Mouse (Mus musculus): ENCODE results near the gene Odf3l1.
"Not testable (repeated sequence)": the region's sequence is repeated elsewhere in the genome, so short reads cannot be mapped to it uniquely, and the experiment has no call there.

Gene Odf3l1

DNA sequence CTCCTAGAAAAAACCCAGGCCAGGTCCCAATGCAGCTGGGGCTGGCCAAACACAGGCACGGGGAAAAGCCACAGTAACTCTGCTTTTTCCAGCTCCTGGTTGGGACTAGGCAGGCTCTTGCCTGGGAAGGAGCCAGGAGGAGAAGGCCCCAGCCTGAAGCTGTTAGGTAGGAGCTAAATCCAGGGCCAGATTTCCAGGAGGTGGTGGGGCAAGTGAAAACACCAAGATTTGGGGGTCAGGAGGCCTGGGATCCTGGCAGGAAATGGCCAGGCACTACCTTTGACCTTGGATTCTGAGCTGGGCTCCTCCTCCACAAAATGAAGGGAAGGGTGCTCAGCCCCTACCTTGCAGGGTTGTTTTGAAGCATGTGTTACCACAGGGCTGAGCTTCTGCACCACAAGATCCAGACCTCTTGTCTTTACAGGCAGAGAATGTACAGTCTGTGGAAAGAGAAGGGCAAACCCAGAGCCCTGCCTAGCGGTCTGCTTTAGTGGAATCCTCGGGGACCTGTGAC is at the start of gene Odf3l1:
Gene Odf3l1 (minus strand): TSS at position 464 of the 514 bp plus-strand sequence.
- DNase-seq = no peak

DNA sequence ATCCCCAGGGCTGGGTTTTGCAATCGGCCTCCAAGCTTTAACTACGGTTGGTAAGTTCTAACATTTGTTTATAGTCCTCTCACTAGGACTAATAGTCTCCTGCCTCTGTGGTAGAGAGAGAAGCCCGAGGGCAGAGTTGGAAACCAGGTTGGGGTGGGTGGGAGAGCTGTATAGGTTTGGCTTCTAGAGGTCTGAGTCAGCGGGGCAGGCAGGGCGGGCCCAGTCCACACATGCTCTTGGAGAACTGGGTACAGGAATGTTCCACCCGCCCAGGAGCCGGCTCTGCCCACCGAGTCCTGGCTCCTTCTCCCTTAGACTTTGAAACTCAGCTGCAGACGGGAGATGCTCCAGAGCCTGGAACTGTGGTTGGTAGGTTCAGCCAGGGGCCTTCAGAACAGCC is 49.5 kb upstream of the Odf3l1 start:
- no peak for DNase-seq

DNA sequence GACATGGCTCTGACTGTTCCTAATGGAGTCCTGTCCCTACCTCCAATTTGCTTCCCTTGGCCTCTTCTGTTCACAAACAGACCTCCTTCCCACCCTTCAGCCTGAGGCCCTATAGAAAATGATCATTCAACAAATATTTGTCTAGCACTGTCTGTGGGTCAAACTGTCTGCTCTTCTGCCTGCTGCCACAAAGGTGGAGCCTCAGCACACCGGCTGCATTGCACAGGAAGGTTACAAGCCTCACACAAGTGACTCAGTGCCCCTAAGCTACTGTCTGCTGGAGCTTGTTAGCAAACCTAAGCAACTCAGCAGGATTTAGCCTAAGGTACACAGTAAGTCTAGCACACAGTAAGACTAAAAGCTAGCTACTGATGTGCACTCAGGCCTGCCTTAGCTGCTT is 46.5 kb upstream of the Odf3l1 start:
- DNase-seq = no peak

DNA sequence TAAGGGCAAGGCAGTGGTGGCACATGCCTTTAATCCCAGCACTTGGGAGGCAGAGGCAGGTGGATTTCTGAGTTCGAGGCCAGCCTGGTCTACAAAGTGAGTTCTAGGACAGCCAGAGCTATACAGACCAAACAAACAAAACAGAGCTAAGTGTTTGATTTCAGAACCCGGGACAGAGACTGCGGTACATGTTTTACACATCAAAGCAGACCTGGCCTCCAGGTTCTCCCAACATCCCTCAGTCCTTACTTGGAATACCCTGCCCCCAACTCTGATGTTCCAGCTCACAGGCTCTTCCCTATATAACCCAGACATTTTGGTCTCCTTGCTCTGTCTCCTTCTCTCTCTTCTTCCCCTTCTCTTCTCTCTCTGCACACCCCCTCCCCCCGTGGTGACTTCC is 45.5 kb upstream of the Odf3l1 start:
- not testable (repeated sequence) for DNase-seq

DNA sequence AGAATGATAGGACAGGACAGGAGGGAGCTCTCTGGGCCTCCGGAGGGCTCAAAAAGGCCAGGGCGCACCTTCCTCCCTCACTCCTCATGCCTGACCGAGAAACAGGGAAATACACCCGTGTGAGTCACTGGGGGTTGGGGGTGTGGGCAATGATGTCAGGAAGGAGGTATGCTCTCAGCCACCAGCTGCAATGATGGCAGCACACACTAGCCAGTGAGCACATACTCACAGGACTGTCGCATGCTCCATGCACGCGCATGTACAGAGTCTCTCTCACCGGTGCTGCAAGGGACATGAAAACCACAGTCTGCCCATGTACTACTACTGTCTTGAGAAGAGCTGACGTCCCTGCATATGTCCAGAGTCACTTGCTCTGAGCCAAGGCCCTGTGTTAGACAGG is 43.1 kb upstream of the Odf3l1 start:
- no peak for DNase-seq

DNA sequence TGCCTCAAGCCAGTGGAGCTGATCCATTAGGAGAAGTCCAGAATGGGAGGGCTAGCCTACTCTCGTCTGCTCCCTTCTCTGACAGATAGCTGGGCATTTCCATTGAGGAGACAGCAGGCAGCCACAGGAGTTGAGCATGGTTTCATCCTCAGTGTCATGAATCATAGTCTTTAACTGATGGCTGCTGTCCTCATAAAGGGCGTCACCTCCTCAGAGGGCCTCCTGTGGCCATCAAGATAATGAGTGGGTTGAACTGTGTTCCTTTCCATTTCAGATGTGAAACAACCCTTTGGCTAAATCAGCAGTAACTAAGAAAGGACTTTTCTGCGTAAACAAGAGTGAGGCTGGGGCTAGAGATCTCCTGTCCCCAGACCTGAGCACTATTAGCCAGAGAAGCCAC is 39.2 kb upstream of the Odf3l1 start:
- DNase-seq = no peak

DNA sequence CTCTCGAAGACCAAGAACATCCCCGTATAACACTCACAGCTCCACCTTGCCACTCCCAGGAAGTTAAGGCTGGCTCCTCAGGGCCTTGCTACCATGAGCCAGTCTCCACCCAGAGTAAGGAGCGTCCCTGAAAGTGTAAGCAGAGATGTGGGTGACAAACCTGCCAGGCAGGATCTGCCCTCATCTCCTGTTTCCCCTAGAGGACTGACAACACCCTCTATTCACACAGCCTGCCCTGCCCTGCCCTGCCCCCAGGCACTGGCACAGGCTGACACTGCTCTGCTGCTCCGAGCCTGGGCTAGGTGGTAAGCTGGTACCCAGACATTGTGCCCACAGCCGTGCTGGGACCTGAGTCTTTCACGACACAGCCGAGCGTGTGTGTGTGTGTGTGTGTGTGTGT is 36.7 kb upstream of the Odf3l1 start:
- DNase-seq = no peak

DNA sequence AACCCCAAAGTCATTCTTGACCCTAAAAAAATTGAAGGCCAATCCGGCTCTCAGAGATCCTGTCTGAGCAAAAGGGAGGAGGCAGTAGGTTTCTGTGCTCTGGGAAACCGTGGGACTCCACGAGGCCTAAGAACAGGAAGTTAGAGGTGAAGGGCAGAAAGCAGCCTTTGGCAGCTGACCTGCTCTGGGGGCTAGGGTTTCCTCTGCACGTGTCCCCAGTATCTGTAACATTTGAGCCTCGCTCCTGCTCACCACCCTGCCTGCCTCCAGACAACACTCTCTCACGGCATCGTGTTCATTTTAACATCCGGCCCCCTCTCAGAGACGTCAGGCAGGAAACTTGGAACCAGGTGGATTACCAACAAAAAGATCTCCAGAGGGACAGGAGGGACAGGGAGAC is 36.1 kb upstream of the Odf3l1 start:
- DNase-seq = no peak

DNA sequence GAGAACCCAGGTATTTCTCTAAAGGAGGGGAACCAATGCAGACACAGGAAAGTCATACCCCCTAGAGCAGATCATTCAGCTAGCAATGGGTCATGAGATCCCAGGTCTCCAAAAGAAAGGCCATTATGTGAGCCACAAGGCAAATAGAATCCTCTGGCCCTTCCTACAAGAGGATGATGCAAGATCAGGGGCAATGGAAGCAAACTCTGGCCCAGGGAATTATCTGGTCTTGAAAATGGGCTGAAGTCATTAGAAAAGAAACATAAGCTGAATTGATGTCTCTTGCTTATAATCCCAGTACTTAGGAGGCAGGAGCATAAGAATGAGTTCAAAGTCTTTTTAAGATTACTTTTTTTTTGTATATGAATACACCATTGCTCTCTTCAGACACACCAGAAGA is 35.6 kb upstream of the Odf3l1 start:
- DNase-seq = no peak

DNA sequence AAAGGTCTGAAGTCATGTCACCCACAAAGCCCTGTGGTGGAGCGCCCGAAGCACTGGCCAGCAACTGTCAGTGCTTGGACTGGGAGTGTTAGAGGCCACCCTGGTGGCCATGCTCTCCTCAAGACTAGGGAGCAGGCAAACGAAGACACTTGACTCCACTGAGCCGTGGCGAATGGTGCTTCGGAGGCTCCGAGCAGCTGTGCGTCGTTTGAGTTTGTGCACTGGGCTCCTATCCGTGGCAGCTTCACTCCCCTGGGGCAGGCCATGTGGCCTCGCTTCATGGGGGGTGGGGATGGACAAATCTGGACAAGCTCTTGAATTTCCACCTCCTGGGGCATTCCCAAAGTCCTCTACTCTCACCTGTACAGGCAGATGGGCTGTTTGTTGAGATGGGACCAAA is 34.9 kb upstream of the Odf3l1 start:
- DNase-seq = no peak

DNA sequence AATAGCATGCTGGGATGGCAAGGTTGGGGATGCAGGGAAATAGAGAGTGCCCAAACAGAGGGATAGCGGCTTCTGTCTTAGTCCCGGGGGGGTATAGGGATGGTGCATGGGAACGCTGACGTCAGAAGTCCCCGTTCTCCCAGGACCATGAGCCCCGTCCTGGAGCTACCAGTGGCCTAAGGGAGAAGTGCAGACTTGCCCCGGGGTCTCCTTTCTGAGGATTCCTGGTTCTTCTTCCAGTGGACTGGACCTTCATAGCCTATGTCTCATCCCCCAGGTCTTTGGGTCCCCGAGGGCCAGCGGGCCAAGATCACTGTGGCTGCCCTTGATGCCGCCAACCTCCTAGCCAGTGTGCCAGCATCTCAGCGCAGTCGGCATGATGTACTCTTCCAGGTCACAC is 32.3 kb upstream of the Odf3l1 start:
- DNase-seq = no peak

DNA sequence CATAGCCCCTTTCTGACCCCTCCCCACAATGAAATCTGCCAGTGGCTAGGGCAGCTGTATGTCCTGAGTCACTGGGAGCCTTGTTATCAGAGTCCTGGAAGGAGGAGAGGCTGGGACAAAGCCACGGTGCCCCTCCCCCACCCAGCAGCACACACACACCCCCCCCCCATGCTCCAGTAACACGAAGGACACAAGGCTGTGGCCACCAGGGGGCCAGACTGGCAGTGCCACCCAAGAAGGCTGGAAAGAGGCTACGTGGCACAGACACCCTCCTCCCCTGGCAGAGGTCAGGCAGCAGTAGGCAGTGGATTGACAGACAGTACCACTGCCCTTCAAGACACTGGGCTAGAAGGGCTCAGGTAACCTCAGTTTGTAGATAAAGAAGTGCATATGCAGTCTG is 29.5 kb upstream of the Odf3l1 start:
- DNase-seq = peak; percentile 62

DNA sequence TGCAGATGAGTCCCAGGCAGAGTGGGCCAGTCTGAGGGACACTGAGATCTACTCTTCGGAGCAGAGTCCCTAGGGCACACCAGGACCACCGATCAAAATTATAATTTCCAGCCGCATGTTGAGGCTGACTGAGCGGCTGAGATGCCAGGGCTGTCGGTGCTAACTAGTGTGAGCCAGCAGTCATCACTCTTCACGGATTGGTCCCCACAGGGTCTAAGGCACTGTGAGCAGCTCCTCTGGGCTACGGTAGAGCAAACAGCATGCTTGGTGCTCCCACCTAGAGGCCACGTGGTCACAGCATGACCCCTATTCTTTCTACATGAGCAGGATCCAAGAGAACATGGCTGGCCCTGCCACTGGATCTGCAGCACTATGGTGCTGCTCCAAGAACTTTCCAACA is 28.8 kb upstream of the Odf3l1 start:
- DNase-seq = no peak

DNA sequence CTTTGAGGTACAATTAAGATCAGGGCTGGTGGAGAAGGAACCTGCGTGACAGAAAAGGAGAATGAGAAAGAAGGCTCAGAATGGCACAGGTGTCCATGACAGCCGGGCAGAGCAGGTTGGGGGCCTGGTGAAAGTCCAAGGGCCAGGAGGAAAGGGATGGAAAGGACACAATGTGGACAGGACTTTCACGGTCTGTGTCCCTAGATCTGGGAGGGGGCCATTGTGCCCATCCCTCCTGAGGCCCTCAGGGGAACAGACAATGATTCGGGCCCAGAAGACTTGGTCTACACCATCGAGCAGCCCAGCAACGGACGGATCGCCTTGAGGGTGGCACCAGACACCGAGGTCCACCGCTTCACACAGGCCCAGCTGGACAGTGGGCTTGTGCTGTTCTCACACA is 27.6 kb upstream of the Odf3l1 start:
- no peak for DNase-seq

DNA sequence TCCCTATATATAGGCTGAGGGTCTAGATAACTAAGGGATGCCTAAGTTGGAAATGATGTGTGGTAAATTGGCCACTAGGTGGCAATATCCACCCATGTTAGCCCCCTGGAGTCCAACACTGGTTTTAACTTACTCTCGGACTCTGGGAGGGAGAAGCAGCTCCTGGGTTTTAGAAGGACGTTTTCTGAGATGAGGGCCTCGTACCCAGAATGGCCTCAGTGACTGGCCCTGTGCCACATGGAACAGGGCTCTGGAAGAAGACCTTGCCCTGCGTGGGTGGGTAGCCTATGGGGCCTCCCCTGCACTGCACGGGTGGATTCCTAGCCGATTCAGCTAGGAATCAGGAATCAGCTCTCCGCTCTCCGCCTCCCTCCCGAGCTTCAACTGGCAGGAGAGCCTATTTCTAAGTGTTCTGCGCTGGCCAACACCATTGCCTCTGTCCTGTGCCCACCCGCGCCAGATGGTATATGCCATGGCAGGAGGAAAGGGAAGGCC is 27.1 kb upstream of the Odf3l1 start:
- peak; percentile 42 for DNase-seq

DNA sequence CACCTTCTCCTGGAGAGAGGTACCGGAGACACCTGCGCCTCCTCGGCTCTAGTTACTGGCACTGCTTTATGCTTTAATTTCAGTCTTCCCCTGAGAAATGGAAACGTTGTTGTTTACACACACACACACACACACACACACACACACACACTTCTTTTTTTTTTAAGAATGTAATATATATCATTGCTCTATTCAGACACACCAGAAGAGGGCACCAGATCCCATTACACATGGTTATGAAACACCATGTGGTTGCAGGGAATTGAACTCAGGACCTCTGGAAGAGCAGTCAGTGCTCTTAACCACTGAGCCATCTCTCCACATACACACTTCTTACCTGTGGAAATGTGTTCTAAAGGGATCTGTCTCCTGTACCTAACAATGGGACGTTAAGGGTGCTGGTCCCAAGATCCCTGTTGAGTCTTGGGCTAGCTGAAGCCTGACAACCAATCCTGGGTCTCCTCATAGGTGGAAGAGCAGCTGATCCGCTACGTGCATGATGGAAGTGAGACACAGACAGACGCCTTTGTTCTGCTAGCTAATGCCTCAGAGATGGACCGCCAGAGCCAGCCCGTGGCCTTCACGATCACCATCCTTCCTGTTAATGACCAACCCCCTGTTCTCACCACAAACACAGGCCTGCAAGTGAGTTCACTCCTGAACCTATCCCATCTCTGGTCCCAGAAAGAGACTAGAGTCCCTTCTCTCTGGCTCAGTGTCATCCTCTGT is 26.2 kb upstream of the Odf3l1 start:
- no peak for DNase-seq

DNA sequence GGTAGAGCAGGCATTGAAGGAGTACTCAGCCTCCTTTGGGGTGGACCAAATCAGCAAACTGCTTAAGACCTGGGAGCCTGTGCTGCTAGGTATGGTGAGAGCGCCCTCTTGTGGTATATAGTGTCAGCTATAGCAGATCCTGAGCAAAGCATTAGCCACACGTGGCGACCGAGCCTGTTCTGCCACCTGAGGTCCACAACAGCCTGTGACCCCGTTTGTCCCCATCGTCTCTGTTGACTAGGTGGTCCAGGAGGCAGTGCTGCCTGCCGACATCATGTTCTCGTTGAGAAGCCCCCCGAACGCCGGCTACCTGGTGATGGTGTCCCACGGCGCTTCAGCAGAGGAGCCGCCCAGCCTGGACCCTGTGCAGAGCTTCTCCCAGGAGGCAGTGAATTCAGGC is 25.3 kb upstream of the Odf3l1 start:
- DNase-seq = peak; percentile 75

DNA sequence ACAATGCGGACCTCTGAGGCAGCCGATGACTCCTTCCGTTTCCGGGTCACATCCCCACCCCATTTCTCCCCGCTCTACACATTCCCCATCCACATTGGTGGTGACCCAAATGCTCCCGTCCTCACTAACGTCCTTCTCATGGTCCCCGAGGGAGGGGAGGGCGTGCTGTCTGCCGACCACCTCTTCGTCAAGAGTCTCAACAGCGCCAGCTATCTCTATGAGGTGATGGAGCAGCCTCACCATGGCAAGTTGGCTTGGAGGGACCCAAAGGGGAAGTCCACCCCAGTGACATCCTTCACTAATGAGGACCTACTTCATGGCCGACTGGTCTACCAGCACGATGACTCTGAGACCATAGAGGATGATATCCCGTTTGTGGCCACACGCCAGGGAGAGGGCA is 23.1 kb upstream of the Odf3l1 start:
- DNase-seq = no peak

DNA sequence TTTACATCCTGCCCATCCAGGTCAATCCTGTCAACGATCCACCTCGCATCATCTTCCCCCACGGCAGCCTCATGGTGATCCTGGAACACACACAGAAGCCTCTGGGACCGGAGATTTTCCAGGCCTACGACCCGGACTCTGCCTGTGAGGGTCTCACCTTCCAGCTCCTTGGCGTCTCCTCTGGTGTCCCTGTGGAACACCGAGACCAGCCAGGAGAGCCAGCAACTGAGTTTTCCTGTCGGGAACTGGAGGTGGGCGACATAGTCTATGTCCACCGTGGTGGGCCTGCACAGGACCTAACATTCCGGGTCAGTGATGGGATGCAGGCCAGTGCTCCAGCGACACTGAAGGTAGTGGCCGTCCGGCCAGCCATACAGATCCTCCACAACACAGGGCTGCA is 22.1 kb upstream of the Odf3l1 start:
- no peak for DNase-seq

DNA sequence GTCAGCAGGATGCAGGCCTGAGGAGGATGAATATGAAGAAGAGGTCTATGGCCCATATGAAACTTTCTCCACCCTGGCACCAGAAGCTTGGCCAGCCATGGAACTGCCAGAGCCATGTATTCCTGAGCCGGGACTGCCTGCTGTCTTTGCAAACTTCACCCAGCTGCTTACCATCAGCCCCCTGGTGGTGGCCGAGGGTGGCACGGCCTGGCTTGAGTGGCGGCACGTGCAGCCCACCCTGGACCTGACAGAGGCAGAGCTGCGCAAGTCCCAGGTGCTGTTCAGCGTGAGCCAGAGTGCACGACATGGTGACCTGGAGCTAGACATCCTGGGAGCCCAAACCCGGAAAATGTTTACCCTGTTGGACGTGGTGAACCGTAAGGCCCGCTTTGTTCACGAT is 21.6 kb upstream of the Odf3l1 start:
- no peak for DNase-seq

DNA sequence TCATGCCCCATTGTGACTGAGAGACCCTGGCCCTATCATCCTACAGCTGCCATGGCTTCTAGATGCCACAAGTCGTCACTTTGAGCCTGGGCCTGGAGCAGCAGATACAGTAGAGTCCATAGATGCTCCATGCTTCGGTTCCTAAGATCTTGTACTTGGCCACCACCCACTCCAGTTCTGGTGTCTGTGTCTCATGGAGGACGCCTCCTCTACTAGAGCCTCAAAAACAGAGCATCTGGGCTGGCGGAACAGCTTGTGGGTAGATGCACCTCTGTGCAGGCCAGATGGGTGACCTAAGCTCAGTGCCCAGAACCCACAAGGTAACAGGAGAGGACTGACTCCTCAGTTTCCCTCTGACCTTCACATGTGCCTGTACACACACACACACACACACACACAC is 19.8 kb upstream of the Odf3l1 start:
- peak; percentile 19 for DNase-seq

DNA sequence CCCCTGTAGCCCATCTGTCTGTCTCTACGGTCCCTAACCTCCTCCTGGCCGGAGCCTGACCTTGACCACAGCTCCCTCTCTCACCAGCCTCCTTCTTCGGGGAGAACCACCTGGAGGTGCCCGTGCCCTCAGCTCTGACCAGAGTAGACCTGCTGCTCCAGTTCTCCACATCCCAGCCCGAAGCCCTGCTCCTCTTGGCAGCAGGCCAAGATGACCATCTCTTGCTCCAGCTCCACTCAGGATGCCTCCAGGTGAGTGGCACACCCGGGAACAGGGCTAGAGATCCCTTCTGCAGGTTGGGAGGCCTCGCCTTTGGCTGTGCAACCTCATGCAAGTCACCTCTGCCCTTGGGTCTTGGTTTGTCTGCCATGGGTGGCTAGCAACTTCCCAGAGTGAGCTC is 19.0 kb upstream of the Odf3l1 start:
- no peak for DNase-seq

DNA sequence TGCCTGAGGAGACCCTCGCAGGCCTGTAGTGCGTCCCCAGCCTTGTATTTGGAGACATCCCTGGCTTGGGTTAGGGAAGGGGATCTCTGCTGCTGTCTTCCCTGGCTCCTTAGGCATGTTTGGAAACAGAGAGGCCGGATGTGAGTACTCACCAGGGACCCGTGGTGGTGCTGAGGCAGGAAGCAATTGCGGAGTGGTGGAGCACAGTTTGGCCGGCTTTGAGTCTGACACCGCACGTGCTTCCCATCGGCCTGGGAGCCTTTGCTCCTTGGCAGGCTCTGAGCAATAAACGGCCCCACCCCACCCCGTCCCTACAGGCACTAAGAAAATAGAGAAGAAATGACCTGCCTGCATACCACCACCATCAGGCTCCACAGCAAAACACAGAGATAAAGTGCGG is 18.3 kb upstream of the Odf3l1 start:
- no peak for DNase-seq

DNA sequence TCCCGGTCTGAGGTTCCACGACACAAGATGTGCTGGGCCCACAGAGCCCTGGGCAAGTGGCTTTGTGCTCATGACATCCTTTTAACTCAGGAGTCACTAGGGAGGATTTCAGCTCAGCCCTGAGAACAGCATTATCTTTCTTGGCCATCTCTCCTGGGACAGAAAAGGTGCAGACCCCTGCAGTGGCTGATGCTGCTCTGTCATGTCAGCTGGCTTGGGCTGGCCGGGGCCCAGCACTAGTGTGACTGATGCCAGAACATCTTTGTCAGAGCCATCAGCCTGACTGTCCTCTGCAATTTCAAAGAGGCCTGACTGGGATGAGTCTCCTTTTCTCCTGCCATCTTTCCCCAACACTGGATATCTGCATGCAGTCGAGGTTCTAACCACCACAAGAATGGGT is 17.8 kb upstream of the Odf3l1 start:
- DNase-seq = no peak

DNA sequence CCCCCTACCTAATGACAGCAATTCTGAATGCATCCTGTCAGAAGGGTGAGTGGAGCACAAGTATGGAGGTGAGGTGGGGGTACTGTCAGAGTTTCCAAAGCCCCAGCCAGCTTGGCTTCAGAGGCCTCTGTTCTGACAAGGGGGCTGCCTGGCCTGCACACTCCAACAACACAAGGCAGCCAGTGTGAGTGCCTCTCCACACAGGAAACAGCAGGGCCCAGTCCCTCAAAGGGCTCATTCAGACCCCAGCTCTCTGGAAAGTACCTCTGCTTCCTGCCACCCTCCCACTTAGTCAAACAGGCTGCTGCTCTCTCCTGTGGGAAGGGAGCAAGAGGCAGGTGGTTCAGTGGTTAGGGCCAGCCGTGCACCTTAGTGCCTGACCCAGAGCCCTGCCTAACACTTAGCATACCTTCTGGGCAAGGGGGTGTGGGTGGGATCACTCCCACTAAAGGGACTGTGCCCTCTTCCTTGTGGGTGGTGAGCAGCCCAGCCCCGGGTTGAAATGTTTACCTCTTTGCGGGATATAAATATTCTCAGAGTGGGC is 17.1 kb upstream of the Odf3l1 start:
- DNase-seq = no peak
